Mouse (Mus musculus) neural tube, embryonic 13.5 days (tissue): Measurements from ENCODE around the gene Man1c1. TPM values are rescaled to one million over a fixed set of nuclear protein-coding genes. Genes with fewer than 3 reads are reported as not detected.

Experiments used
- ATAC-seq: fragments of 200-750 bp; cut with Nextera tagmentation; 2 replicates; pipeline ENCODE4 v1.8.0; 2017; ENCODE audit warnings: low read depth, mild to moderate bottlenecking, moderate TSS enrichment, moderate library complexity
- H3K27ac ChIP-seq: fragments of 300-500 bp; sonication (generic); replicated peaks from 2 replicates; pipeline ENCODE4 v1.5.1; 2015; ENCODE audit warnings: moderate library complexity, mild to moderate bottlenecking, inconsistent platforms
- H3K27me3 ChIP-seq: fragments of 300-500 bp; sonication (generic); 2 replicates; pipeline ENCODE4 v1.6.1; 2015; ENCODE audit warnings: mild to moderate bottlenecking, inconsistent platforms
- H3K36me3 ChIP-seq: fragments of 300-500 bp; sonication (generic); 2 replicates; pipeline ENCODE4 v1.6.1; 2015; ENCODE audit warnings: mild to moderate bottlenecking, inconsistent platforms
- H3K4me1 ChIP-seq: fragments of 300-500 bp; sonication (generic); replicated peaks from 2 replicates; pipeline ENCODE4 v1.6.1; 2015; ENCODE audit warnings: inconsistent platforms
- H3K4me2 ChIP-seq: fragments of 300-500 bp; sonication (generic); 2 replicates; pipeline ENCODE4 v1.6.1; 2015; ENCODE audit warnings: inconsistent platforms, mild to moderate bottlenecking, moderate library complexity
- H3K4me3 ChIP-seq: fragments of 300-500 bp; sonication (generic); 2 replicates; pipeline ENCODE4 v1.5.1; 2015; ENCODE audit warnings: mild to moderate bottlenecking, inconsistent platforms
- H3K9ac ChIP-seq: fragments of 300-500 bp; sonication (generic); 2 replicates; pipeline ENCODE4 v1.6.1; 2015; ENCODE audit warnings: moderate library complexity, mild to moderate bottlenecking, inconsistent platforms
- H3K9me3 ChIP-seq: fragments of 300-500 bp; sonication (generic); 2 replicates; pipeline ENCODE4 v1.6.1; 2016; ENCODE audit warnings: inconsistent platforms
- WGBS: fragments of 180-500 bp; shearing (Covaris S2); methylation state at CpG from one replicate; pipeline ENCODE4 v1.1.7; 2015; 5-methylcytosine and 5-hydroxymethylcytosine counted together
- polyA plus RNA-seq: library from polyadenylated mRNA; unstranded; fragments of >200 nt; fragmentation: Nextera tagmentation; extraction: Ambion mirVana; gene quantifications from 2 replicates; pipeline ENCODE4 v1.2.1, GENCODE M21; 2015

Gene Man1c1
- polyA plus RNA-seq, 1 experiment from 2014 or later, result 5.7 TPM

- H3K27me3 ChIP-seq, result no peaks in the 10 kb centered on the region
- no peak for ATAC-seq
- WGBS, result 88% methylated on average over 4 of the region's 4 CpGs
These were observed 36.1 kb upstream of the Man1c1 start for GRCm38 (mm10) chr4:134740186-134740585.

GRCm38 (mm10) chr4:134739530-134739929, 35.4 kb upstream of the Man1c1 start:
- no peaks in the 10 kb centered on the region for H3K36me3 ChIP-seq
- H3K9ac ChIP-seq, result no peak overlapping the region
- H3K4me1 ChIP-seq, result peaks cover 41% of the 10 kb centered on the region
- no peaks in the 10 kb centered on the region; the same call in 1 of the 2 replicates for H3K27me3 ChIP-seq
- WGBS, result 86% methylated on average over 3 of the region's 3 CpGs
- H3K4me2 ChIP-seq, result no peak overlapping the region
- no peak overlapping the region for H3K27ac ChIP-seq
- no peaks in the 10 kb centered on the region for H3K9me3 ChIP-seq
- no peak for ATAC-seq
- H3K4me3 ChIP-seq, result no peak overlapping the region

More at GRCm38 (mm10) chr4:134740186-134740585, 36.1 kb upstream of the Man1c1 start:
- no peak overlapping the region for H3K4me3 ChIP-seq
- no peaks in the 10 kb centered on the region for H3K36me3 ChIP-seq
- H3K9me3 ChIP-seq, result no peaks in the 10 kb centered on the region
- peaks cover 37% of the 10 kb centered on the region for H3K4me1 ChIP-seq
- H3K9ac ChIP-seq, result no peak overlapping the region
- no peak overlapping the region for H3K27ac ChIP-seq
- no peak overlapping the region for H3K4me2 ChIP-seq

DNA sequence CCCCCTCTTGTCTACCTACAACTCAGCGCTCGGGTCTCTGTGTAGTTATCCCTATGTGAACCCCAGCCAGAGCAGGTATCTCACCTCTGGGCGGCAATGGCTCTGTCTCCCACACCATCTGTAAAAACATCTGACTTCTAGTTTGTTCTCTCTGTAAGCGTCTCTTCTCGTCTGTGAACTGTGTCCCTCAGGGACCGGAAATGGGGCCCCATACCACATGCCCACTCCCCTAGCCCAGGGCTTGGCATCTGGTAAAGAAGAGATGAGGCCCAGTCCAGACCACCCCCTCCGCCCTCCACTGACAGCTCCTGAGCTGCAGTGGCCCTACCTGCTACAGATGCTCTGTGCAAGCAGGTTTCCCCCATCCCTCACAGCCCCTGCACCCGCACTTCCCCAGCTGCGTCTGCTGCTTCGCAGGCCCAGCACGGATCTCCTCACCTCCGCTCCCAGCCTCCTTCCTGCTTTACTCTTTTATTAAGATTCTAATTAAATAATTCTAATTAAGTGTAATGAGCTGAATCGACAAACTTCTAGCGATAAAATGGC, 33.3 kb upstream of the Man1c1 start:
- Histone ChIP-seq H3K4me1 (peaks cover 41% of the 10 kb centered on the region), H3K27ac (peak overlapping the region; percentile 20; the same call in 1 of the 2 replicates), H3K4me2 (no peak overlapping the region), H3K4me3 (no peak overlapping the region), H3K9ac (no peak overlapping the region; the same call in 1 of the 2 replicates), H3K9me3 (no peaks in the 10 kb centered on the region), H3K27me3 (no peaks in the 10 kb centered on the region; the same call in 1 of the 2 replicates), H3K36me3 (no peaks in the 10 kb centered on the region)
- WGBS, result 50% methylated on average over 14 of the region's 14 CpGs
- ATAC-seq, result peak; percentile 30

- Histone ChIP-seq H3K4me3 (no peak overlapping the region), H3K9ac (no peak overlapping the region), H3K4me2 (no peak overlapping the region), H3K9me3 (no peaks in the 10 kb centered on the region), H3K27ac (0 out of 2 replicates have a peak overlapping the region, but pooled peaks have one; percentile 38), H3K4me1 (peaks cover 41% of the 10 kb centered on the region), H3K27me3 (no peaks in the 10 kb centered on the region; the same call in 1 of the 2 replicates), H3K36me3 (no peaks in the 10 kb centered on the region)
- 0 out of 2 replicates have a peak, but pooled peaks have one; percentile 24 for ATAC-seq
- WGBS, result 15% methylated on average over 7 of the region's 7 CpGs
These were observed 32.1 kb upstream of the Man1c1 start for GRCm38 (mm10) chr4:134736147-134736546.

DNA sequence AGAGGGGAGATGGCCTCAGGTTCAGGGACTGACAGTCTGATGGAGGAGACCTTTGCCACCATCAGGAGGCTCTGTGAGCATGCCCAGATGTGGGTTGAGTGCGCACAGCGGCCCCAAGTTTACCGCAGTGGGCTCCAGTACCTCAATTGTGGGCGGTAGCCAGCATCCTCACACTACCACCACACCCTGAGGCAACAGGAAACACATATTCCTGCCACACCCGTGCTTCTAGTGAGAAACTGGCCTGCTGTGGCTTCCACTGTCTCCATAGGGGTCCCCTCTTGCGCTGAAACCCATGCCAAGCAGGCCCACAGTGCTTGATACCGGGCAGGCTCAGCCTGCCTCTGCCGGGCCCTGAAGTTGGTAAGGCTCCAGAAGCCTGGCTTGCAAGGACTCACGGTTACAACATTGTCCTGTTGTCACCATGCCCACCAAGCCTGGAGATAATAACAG, 30.6 kb upstream of the Man1c1 start:
- H3K36me3 ChIP-seq, result no peaks in the 10 kb centered on the region
- no peak overlapping the region for H3K4me3 ChIP-seq
- no peak overlapping the region for H3K27ac ChIP-seq
- WGBS, result 51% methylated on average over 9 of the region's 9 CpGs
- no peaks in the 10 kb centered on the region; the same call in 1 of the 2 replicates for H3K27me3 ChIP-seq
- H3K9me3 ChIP-seq, result no peaks in the 10 kb centered on the region
- peaks cover 53% of the 10 kb centered on the region for H3K4me1 ChIP-seq
- no peak for ATAC-seq
- H3K9ac ChIP-seq, result no peak overlapping the region
- no peak overlapping the region for H3K4me2 ChIP-seq

DNA sequence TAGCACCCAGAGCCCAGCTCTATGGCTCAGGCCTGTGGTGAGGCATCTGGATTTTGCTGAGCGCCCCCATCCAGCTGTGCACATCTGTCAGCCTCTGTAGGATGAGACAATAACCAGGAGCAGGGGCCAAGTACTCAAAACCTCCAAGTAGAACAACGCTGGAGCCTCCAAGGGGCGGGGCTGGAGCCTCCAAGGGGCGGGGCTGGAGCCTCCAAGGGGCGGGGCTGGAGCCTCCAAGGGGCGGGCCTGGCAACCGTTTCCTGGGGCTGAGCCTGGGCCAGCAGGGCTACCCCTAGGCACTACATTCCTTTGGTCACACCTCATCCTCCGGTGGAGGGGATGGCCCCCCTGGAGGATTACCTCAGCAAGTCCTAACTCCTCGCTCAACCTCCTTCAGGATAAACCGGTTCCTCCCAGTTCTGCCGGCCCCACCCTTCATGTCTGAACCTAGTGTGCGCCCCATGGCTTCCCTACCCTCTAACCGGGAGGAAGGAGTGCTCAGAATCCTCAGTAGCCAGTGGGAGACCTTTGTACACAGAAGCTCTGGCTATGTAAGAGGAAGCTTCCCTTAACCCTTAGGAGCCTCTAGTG, 30.0 kb upstream of the Man1c1 start:
- Histone ChIP-seq H3K4me3 (no peak overlapping the region), H3K27me3 (no peaks in the 10 kb centered on the region; the same call in 1 of the 2 replicates), H3K36me3 (no peaks in the 10 kb centered on the region), H3K4me1 (peaks cover 56% of the 10 kb centered on the region), H3K9ac (no peak overlapping the region), H3K4me2 (no peak overlapping the region), H3K9me3 (no peaks in the 10 kb centered on the region), H3K27ac (no peak overlapping the region)
- ATAC-seq, result no peak
- WGBS, result 8% methylated on average over 13 of the region's 13 CpGs

DNA sequence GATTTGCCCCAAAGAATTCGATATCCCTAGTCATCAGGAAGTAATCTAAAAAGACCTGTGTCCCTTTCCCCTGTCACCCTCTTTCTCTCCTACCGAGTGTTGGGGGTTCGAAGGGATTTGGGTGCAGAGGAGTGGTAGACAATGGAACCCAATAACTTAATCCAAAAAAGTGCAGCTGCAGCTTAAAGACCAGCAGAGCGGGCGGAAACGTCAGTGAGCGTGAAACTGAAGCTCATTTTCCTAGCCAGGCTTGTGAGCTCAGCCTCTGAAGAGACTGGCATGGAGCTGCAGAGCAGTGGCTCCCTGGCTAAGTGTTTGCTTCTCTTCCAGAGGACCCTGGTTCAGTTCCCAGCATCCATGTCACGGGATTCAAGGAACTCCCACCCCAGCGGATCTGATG, 29.3 kb upstream of the Man1c1 start:
- Histone ChIP-seq H3K36me3 (no peaks in the 10 kb centered on the region), H3K27ac (no peak overlapping the region), H3K9me3 (no peaks in the 10 kb centered on the region), H3K4me3 (no peak overlapping the region), H3K9ac (no peak overlapping the region), H3K4me1 (peaks cover 56% of the 10 kb centered on the region), H3K4me2 (no peak overlapping the region), H3K27me3 (no peaks in the 10 kb centered on the region; the same call in 1 of the 2 replicates)
- 65% methylated on average over 9 of the region's 9 CpGs for WGBS
- ATAC-seq, result no peak

DNA sequence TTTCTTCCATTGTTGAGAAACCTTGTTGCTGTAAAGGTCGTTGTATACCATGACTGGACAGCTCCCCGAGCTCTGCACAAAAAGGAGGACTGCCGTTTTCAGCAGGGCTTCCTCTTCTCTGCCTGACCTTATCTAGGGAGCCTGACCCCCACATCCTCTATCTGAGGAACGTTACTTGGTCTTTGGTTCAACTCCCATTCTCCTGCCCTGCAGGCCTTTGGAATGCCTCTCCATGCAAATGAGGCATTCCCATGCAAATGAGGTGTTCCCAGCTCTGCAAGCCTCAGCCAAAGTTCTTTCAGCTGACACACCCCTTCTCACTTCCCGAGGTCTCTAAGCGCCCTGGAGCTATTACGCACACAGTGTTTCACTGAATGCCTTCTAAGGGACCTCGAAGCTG, 26.0 kb upstream of the Man1c1 start:
- H3K27ac ChIP-seq, result no peak overlapping the region
- no peaks in the 10 kb centered on the region; the same call in 1 of the 2 replicates for H3K27me3 ChIP-seq
- ATAC-seq, result 0 out of 2 replicates have a peak, but pooled peaks have one; percentile 21
- no peaks in the 10 kb centered on the region for H3K36me3 ChIP-seq
- no peak overlapping the region for H3K4me3 ChIP-seq
- no peaks in the 10 kb centered on the region for H3K9me3 ChIP-seq
- 3% methylated on average over 8 of the region's 8 CpGs for WGBS
- peaks cover 27% of the 10 kb centered on the region for H3K4me1 ChIP-seq
- H3K9ac ChIP-seq, result no peak overlapping the region
- no peak overlapping the region for H3K4me2 ChIP-seq

- ATAC-seq, result no peak
- Histone ChIP-seq H3K27me3 (no peaks in the 10 kb centered on the region), H3K9me3 (no peaks in the 10 kb centered on the region), H3K27ac (no peak overlapping the region), H3K9ac (no peak overlapping the region), H3K36me3 (no peaks in the 10 kb centered on the region), H3K4me1 (peaks cover 18% of the 10 kb centered on the region), H3K4me2 (no peak overlapping the region), H3K4me3 (no peak overlapping the region)
- 71% methylated on average over 13 of the region's 13 CpGs for WGBS
These were observed 21.8 kb upstream of the Man1c1 start for GRCm38 (mm10) chr4:134725735-134726345.

- H3K36me3 ChIP-seq, result no peaks in the 10 kb centered on the region
- no peak overlapping the region for H3K27ac ChIP-seq
- no peaks in the 10 kb centered on the region for H3K27me3 ChIP-seq
- no peak for ATAC-seq
- peaks cover 12% of the 10 kb centered on the region for H3K4me1 ChIP-seq
- WGBS, result 55% methylated on average over 4 of the region's 4 CpGs
- no peak overlapping the region for H3K9ac ChIP-seq
- H3K4me3 ChIP-seq, result no peak overlapping the region
- H3K9me3 ChIP-seq, result no peaks in the 10 kb centered on the region
- H3K4me2 ChIP-seq, result no peak overlapping the region
These were observed 20.9 kb upstream of the Man1c1 start for GRCm38 (mm10) chr4:134724974-134725373.

DNA sequence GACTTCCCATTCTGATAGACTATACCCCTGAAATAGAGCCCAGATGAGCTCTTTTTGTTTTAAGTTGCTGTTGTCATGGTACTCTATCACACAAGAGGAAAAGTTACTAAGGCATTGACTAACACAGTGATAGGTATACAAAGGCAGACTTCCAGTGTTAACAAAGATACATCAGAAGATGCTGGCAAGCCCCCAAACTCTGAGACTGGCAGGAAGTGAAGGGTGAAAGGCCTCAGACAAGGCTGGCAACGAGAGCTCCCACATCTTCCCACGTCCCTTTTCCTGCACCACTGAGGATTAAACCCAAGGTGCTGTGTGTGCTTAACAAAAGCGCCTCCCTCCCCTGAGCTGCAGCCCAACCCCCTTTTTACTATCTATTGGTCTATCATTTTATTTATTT, 19.2 kb upstream of the Man1c1 start:
- WGBS, result 75% methylated on average over 3 of the region's 3 CpGs
- H3K4me2 ChIP-seq, result no peak overlapping the region
- H3K4me3 ChIP-seq, result no peak overlapping the region

GRCm38 (mm10) chr4:134721076-134721475, 17.0 kb upstream of the Man1c1 start:
- Histone ChIP-seq H3K9me3 (no peaks in the 10 kb centered on the region), H3K27ac (no peak overlapping the region)
- 84% methylated on average over 6 of the region's 6 CpGs for WGBS

More for the DNA sequence above, 19.2 kb upstream of the Man1c1 start:
- Histone ChIP-seq H3K27ac (no peak overlapping the region), H3K9ac (no peak overlapping the region), H3K4me1 (peaks cover 8% of the 10 kb centered on the region), H3K36me3 (no peaks in the 10 kb centered on the region), H3K9me3 (no peaks in the 10 kb centered on the region), H3K27me3 (no peaks in the 10 kb centered on the region)
- ATAC-seq, result no peak

More at GRCm38 (mm10) chr4:134721076-134721475, 17.0 kb upstream of the Man1c1 start:
- peaks cover 17% of the 10 kb centered on the region for H3K4me1 ChIP-seq
- no peaks in the 10 kb centered on the region for H3K27me3 ChIP-seq
- no peaks in the 10 kb centered on the region for H3K36me3 ChIP-seq
- no peak overlapping the region for H3K4me3 ChIP-seq
- ATAC-seq, result no peak
- no peak overlapping the region for H3K9ac ChIP-seq
- no peak overlapping the region for H3K4me2 ChIP-seq
